Mouse (Mus musculus) erythroblast, adult 5-6 weeks (primary cell): ENCODE measurements around the gene Exoc3l2. TPM values are rescaled to one million over a fixed set of nuclear protein-coding genes. Genes with fewer than 3 reads are reported as not detected.

ENCODE experiments used
- ATAC-seq: replicated peaks from 2 replicates; pipeline ENCODE4 v1.8.0; 2016; ENCODE audit warnings: moderate number of reproducible peaks, mild to moderate bottlenecking, moderate TSS enrichment, inconsistent platforms; ENCODE audit not compliant: poor library complexity, low FRiP score, severe bottlenecking
- total RNA-seq, 2 experiments: library from RNA; stranded (forward) in 1 of 2; stranded (reverse) in 1 of 2; fragments of 150-400 nt in 1 of 2; fragments of 200-764, 138-1000 nt in 1 of 2; gene quantifications; 2 replicates each; pipeline versions ENCODE4 v1.2.3 to v1.2.4; 2015 to 2017; ENCODE audit warnings: low replicate concordance in 2 of 2

The Exoc3l2 gene
- not detected in 2 replicates for total RNA-seq (2015; ENCODE audit: low replicate concordance)
- total RNA-seq (2017; ENCODE audit: low replicate concordance), result not detected in 2 replicates

DNA sequence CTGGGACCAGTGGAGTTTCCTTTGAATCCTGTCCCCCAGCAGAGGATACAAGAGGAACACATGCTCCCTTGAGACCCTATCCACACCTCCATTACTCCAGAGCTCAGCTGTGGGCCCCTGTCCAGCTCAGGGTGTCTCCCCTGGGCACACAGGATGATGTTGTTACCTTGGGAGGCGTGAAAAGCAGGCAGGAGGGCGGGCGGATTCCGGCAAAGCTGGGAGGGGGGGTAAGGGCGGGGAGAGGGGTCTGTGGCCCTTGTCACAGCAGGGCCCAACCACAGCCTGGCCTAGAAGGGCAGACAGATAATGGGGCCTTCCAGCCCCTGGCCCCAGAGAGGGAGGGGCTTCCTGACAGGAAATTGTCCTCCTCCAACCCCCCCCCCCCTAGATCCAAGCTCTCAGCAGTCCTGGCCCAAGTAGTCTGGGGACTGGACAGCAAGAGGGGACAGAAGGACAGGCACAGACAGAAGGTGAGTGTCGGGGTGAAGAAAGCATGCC, at the start of gene Exoc3l2:
Gene Exoc3l2 (plus strand): TSS at position 448 of the 498 bp plus-strand sequence.
- no peak for ATAC-seq

DNA sequence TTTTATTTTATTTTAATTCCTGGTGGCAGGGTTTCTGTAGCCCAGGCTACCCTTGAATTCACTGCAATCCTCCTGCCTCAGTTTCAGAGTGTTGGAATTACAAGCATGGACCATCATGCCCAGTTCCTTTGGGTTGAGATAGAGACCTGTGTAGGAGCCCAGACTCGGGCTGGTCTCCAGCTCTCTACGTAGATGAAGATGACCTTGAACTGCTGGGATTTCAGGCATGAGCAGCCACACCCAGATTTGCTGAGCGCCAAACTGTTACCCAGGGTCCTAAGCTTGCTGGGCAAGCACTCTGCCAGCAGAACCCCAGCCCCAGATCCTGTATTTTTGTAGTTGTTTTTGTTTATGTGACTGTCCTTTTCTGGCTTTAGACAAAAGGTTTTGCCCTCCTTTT, 49.6 kb upstream of the Exoc3l2 start:
- no peak for ATAC-seq

DNA sequence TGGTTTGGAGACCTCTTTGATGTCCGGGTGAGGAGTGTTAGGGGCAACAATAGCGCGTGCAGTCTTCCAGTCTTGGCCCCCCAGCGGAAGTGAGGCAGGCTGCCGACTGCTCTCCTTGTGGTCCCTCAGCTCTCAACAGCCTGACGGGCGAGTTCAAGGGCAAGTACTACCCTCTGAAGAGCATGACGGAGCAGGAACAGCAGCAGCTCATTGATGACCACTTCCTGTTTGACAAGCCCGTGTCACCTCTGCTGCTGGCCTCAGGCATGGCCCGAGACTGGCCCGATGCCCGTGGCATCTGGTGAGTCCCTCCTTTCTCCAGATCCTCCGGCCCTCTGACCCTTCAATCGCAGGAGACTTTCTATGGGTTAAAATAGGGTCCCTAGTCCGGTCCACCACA, 46.5 kb upstream of the Exoc3l2 start:
- no peak for ATAC-seq

DNA sequence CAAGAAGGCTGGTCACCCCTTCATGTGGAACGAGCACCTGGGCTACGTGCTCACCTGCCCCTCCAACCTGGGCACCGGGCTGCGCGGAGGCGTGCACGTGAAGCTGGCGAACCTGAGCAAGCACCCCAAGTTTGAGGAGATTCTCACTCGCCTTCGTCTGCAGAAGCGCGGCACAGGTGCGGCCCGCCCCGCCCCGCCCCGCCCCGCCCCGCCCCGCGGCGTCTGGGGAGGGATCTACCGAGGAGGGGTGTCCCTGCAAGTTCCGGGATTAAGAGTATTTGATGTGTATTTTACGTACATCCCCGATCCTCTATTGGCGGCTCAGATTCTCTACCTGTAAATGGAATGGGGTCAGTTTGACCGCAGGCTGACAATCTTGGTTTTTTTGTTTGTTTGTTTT, 43.0 kb upstream of the Exoc3l2 start:
- no peak for ATAC-seq

DNA sequence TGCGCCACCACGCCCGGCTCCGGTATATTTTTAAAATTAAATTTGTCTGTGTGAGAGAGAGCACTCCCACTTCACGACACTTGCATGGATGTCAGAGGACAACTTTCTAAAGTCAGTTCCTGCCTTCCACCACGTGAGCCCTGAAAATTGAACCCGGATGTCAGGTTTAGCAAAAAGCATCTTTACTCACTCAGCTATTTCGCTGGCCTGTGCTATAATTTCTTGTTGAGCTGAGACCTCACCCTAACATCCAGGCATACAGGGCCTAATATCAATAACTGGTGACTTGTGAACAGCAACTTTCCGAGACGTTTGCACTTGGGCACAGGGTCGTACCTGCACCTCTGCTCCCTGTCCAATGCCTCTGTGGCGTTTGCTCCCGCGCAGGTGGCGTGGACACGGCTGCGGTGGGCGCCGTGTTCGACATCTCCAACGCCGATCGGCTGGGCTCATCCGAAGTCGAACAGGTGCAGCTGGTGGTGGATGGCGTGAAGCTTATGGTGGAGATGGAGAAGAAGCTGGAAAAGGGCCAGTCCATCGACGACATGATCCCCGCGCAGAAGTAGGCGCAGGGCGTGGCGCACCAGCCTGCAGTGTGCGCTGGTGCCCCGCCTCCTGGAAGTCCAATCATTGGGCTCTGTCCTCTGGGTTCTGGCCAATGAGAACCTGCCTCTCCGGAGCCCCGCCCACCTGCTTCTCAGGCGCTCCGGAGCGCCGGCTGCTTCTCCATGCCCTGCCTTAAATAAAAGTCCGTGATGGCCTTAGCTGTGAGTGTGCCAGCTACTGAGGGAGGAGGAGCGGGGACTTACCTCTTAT, 42.1 kb upstream of the Exoc3l2 start:
- peak; percentile 88 for ATAC-seq

DNA sequence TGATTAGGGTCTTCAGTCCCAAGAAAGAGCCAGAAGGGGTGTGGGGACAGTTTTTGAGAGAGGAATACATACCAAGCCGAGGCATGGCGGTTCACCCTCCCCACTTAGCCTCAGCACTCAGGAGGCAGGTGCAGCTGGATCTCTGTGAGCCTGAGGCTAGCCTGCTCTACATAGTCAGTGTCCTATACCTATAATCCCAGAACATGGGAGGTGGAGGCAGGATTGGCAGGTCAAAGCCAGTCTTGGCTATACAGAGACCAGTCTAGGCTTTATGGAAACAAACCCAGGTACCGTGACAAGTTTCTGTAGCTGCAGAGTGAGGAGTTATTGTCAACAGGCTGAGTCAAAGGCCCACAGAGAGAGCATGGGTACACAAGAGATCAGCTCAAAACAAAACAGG, 40.0 kb upstream of the Exoc3l2 start:
- ATAC-seq, result no peak

DNA sequence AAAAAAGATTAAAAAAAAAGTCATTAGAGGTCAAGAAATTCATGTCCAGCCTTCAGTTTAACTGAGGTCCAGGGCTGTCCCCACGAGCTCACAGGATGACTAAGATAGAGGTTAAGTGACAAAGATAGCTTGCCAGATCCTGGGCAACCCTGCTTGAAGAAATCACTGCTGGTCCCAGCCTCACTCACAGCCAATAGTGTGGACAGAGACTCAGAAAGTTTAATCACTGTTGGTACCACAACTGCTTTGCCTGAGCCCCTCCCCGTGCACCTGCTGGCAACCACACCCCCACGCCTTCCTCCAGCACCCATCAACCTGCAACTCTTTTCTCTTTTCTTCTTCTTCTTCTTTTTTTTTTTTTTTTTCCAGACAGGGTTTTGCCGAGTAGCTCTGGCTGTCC, 39.1 kb upstream of the Exoc3l2 start:
- no peak for ATAC-seq

DNA sequence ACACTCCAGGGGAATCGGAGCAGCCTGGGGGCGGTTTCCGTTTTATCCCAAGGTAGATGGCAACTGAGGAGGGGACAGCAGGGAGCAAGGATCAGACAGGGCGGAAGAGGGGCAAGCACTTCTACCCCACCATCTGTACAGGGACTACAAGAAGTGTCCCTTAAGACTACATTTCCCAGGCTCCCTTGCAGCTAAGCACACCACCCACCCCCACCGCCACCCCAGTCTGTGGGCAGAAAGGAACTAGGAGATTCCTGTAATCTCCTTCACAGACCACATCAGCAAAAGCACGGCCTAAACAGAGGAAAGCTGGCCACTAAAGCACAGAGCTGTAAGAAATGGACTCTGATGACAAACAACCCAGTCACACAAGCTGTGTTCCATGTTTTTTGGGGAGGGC, 36.8 kb upstream of the Exoc3l2 start:
- no peak for ATAC-seq

DNA sequence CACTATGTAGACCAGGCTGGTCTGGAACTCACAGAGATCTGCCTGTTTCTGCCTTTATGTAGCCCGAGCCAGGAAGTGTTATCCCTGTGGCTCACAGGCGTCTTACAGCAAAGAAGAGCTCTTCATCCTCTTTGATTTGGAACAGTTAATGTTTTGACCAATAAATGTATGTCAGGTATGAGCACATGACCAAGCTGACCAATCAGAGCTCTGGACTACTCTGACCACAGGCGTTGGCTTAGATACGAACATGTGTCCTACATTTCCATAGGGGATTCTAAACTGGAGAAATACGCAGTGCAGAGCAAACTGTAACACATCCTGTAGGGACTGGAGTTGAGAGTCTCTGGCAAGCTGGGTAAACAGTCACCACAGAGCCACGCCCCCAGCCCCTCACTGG, 36.2 kb upstream of the Exoc3l2 start:
- no peak for ATAC-seq

DNA sequence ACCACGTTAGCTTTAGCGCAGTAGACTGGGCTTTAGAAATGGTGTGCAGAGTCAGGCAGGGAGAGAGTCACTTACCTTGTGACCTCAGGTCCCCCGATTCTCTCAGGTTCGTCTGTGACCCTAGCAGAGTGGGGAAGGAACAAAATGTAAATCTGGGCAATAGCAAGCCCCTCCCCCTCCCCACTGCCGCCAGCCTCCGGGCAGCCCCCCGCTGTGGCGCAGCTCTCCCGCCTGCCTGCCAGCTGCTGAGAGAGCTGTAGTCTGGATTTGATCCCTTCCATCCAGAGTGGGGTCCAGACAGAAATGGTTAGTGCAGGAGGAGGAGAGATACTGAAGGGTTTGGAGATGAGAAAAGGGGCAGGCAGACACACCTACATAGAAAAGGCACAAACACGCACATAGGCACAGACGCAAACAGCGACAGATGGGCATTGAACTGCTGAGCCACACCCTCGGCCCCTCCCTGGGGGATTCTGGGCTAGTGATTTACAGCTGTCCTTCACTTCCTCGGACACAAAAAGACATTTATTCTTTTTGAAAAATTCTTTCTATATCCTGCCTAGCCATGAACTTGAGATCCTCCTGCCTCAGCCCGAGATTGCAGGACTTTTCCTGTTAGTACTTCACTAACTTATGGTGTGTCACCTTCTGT, 35.0 kb upstream of the Exoc3l2 start:
- no peak for ATAC-seq

DNA sequence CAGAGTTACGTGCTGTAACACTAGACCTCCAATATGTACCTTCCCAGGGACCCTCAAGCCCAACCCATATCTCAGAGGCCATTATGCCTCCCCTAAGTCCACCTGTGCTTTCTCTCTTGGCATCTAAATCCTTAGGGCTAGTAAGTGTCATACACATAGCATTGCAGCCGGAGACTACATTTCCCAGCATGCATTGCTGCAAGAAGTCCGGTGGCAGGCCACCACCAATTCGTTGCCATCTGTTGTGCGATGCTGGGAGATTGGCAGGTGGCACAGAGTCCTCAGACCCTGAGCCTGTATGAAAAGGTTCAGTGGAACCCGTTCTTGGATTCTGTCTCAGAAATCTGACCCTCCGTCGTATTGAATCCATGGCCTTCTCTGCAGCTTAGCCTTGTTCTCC, 33.4 kb upstream of the Exoc3l2 start:
- ATAC-seq, result no peak

DNA sequence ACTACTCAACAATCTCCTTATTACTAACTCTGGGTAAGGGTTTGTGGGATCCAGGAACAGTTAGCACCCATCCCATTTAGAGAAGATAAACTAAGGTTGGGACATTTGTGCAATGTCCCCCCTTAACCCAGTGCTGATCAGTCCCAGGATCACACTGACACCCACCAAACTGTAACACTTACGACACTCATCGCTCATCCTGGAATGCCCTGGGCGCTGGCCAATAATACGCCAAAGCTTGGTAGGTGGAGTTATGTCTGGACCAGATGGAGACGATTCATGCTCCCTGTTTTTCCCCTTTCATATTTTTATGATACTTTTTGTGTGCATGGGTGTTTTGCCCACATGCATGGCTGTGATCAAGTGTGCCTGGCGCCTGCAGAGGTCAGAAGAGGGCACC, 32.7 kb upstream of the Exoc3l2 start:
- no peak for ATAC-seq

DNA sequence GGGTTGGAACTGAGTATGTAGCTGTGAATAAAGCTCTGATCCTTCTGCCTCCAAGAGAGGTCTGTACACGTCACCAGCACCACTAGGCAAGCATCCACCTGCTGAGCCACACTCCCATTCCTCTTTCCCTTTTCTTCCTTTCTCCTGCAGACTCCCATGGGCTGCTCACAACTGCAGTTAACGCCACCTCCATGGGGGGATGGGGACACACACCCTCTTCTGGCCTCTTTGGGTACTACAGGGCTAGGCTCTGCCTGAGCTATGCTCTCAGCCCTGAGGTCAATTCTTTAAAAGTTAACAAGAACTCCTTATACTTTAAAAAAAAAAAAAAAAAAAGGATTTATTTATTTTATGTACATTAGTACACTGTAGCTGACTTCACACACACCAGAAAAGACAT, 30.7 kb upstream of the Exoc3l2 start:
- no peak for ATAC-seq

DNA sequence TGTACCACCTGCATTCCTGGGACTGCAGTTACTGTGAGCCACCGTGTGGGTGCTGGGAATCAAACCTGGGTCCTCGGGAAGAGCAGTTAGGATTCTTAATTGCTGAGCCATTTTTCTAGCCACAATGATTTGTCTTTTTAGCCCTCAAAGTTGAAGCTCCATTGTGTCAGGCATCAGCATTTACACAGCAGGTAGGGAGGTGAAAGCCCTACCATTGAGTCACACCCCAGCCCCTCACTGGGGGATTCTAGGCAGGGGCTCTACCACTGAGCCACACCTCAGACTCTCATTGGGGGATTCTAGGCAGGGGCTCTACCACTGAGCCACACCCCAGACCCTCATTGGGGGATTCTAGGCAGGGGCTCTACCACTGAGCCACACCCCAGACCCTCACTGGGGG, 26.9 kb upstream of the Exoc3l2 start:
- no peak for ATAC-seq

DNA sequence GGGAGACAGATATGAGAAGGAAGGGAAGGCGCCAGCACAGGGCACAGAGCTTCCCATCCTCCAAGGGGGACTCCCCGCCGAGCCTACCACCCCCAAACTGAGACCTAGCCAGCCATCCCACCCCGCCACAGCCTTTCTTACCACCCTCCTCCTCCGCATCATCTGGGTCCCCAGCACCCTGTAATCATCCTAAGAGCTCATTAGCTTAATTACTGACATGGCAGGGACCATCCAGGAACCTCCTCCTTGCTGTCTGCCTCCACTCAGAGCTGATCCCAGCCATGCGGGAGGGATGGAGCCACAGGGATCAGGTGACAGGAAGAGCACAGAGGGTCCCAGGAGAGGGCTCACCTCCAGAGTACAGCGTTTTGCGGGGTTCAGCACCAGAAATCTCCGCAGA, 26.1 kb upstream of the Exoc3l2 start:
- no peak for ATAC-seq

DNA sequence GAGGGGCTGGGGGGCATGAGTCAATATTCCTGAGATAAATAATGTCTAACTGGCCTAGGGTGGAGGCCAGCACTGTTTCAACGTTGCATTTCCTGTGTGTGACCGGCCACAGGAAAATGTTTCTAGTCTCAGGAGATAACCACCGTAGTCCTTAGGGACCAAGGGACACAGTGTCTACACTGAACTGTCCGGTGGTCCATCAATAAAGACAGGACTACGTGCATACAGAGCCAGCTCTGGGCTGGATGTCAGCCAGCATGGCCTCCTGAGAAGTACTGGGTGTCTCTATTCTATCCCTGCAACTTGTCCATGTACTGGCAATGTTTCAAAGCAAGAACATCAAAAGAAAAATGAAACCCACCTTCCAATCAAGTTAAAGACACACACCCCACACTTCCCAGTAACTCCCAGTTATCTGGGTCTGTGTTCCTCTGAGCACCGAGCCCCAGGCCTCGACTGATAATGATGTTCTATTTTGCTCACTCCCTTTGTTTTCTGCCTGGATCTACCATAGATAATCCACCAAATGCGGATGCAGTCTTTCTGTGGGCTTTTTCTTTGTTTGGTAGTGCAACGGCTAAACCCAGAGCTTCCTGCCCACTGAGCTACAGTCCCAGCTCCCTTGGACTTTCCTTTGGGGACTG, 21.6 kb upstream of the Exoc3l2 start:
- ATAC-seq, result no peak

DNA sequence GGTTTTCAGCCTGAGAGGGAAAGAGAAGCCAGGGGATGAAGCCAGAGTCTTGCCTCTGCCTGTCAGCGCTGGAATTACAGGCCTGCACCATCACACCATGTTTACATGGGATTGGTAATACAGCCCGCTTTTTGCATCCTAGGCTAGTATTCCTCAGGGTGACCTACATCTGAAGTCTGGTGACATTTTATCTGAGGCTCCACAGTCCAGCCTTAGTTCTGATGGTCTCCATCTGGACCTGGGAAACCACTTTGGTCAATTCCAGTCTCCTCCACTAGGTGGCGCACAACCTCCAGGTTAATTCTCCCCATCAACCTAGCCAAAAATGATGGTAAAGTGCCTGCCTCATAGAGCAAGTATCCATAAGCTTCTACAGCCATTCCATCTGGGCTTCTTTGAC, 19.8 kb upstream of the Exoc3l2 start:
- ATAC-seq, result peak; percentile 62

DNA sequence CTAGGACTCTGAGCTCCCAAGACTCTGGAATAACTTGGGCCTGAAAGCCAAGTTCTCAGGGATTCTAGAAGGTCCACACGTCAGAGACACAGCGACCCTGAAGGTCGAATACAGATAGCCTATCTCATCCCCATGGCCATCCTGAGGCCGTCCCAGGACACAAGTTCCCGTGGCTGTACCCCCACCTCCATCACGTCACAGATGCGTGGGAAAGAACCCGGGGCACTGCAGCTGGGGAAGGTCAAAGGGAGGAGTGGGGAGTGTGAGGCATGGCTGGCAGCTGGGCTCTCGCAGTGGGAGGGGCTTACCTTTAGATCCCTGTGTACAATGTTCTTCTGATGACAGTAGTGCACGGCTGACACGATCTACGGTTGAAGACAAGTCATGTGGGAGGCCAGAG, 18.3 kb upstream of the Exoc3l2 start:
- ATAC-seq, result no peak

DNA sequence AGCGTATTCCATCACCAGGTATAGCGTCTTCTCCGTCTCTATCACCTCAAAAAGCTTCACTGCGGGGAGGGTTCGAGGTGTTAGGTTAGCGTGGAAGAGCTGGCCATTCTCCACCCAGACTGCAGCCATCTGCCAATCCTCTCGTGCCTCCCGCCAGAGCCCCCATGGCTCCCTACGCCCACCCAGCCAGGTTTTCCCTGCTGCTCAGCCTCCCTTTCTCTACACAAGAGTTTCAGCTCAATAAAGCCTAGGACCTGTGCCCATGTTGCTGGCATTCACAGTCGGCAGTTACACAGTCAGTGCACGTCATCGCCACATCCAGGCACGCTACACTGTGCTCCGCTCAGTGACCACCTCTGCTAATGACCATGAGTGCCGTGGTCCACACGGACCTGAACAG, 15.4 kb upstream of the Exoc3l2 start:
- no peak for ATAC-seq

DNA sequence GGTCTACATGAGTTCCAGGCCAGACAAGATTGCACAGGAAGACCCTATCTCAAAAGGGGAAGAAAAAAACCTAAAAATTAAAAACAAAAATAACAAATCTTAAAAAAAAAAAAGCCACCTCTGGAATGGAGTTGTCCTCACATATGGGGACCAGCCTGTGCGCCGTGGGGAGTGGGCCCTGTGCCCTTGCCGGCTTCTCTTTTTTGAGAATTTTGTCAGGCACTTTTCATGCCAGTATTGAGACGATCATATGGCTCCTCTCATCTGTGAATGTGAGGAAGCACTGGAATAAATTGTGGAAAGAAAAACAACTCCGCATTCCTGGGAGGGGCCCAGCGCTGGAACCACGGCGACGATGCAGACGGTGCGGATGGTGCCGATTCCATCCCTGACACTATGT, 14.0 kb upstream of the Exoc3l2 start:
- ATAC-seq, result no peak

DNA sequence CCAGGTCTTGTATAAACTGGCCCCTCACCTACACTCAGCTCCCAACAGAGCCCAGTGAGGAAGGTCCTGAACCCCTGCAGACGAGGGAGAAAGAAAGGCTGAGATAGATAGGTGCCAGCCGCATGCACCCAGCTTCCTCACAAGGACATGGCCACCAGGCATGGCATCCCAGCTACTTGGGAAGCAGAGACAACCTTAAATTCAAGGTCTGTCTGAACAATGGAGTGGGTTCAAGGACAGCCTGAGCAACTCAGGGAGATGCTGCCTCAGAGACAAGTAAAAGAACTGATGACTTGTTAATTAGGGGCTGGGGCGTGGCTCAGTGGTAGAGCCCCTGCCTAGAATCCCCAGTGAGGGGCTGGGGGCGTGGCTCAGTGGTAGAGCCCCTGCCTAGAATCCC, 7.9 kb upstream of the Exoc3l2 start:
- ATAC-seq, result no peak
